Mouse (Mus musculus): ENCODE results near the gene Nt5c3b.

DNA sequence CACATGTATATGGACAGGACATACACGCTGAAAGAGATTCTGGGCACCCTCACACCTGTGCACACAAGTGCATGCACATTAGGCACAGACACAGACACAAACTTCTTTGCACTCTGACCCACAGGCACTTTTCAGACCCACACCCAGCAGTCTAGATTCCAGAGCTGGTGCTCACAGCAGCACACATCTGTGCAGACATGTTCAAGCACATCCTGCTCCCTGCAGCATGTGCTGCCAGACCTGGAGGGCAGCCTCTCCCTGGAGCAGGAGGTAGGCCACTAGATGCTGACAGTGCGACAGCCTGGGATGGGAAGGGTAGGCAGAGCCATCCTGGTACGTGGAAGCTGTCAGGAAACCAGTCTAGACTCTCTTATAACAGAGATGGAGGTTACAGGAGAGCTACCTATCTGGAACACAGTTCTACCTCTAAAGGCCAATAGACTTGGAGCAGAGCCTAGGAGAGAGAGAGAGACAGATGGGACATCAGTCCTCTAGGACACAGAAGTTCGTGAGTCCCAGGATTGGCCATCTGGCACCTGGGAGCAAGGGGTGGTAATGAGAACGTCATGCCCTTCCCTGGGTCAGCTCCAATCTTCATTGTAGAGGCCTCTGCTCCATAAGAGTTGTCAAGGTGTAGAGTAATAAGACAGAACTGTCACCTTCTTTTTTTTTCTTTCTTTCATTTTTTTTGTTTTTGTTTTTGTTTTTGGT, 34.5 kb downstream of the Nt5c3b start:
- no peak for TF ChIP-seq CTCF (IDR thresholded peaks at IDR 0.05; ENCODE audit: borderline replicate concordance, insufficient read depth, low read length)
- TF ChIP-seq POLR2A (IDR thresholded peaks at IDR 0.05; ENCODE audit: low read depth, low read length) = peak; percentile 34

Data from embryonic fibroblast, embryonic 13.5 days (primary cell).